18 mouse cellular contexts compared by ENCODE assay signal in the genomic region with DNA sequence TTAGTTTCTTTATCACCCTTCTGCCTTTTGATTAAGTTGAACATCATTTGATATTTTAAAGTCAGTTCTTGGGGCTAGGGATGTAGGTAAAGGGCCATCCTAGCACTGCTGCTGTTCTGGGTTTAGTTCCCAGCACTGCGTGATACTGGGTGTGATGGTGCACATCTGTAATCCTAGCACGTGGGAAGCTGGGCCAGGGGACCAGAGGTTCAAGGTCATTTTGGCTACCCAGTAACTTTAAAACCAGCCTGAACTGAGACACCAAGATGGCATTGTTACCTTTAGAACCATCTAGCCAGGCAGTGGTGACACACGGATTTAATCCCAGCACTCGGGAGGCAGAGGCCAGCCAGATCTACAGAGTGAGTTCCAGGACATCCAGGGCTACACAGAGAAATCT. TPM values are rescaled to one million over a fixed set of nuclear protein-coding genes. Genes with fewer than 3 reads are reported as not detected.
DNase-seq lines count a peak whose midpoint lies in the region; ATAC-seq and TF ChIP-seq lines count a peak whose summit lies in the region.
"Had no signal": no experiment of that assay in that cellular context is flagged by ENCODE, and none has a peak within 500 bp of the region (broad histone marks: within the 10 kb centered on the region; RNA-seq: fewer than 3 reads in every experiment).

No protein-coding gene starts in this region.

- no peak overlapping the region for H3K4me3 ChIP-seq in liver, adult 2 months (ENCODE audit: insufficient read depth, low read depth, low read length)
- H3K4me3 ChIP-seq in liver, postnatal 0 days (ENCODE audit: low read depth, low read length), result no peak overlapping the region

- DNase-seq in heart, adult 11 months, result peak; percentile 75
- DNase-seq in heart, postnatal 14 days, result no peak
- peak; percentile 64 for DNase-seq in liver, adult 2 months (ENCODE audit: extremely low read depth, low read depth, low spot score)
- DNase-seq in liver, postnatal 0 days, result no peak
- DNase-seq: adrenal gland, adult 2 months; adrenal gland, adult 8-10 months; adrenal gland, postnatal 10 days; adrenal gland, postnatal 14 days; adrenal gland, postnatal 25 days; adrenal gland, postnatal 36 days; B cell, adult 2 months; cerebellum, adult 11 months; cerebellum, adult 11-12 months; cerebellum, adult 18-20 months had no signal

- peaks cover 7% of the 10 kb centered on the region; the same call in 1 of the 2 replicates for H3K79me2 ChIP-seq in liver, adult 2 months (ENCODE audit: control insufficient read depth, insufficient read depth, low read length)

- peaks cover 13% of the 10 kb centered on the region for H3K36me3 ChIP-seq in liver, adult 2 months (ENCODE audit: control insufficient read depth, insufficient read depth, low read length)
- peaks cover 56% of the 10 kb centered on the region for H3K36me3 ChIP-seq in liver, postnatal 0 days (replicated peaks; ENCODE audit: insufficient read depth, low read length)

- TF ChIP-seq CTCF in liver, adult 2 months (IDR thresholded peaks at IDR 0.05; ENCODE audit: low read depth, low read length), result no peak
- TF ChIP-seq CTCF in liver, postnatal 0 days (IDR thresholded peaks at IDR 0.05; ENCODE audit: low read depth), result no peak

- H3K9me3 ChIP-seq in liver, postnatal 0 days (ENCODE audit: low read length), result peaks cover 3% of the 10 kb centered on the region; the same call in 1 of the 2 replicates

- H3K9ac ChIP-seq in liver, adult 2 months (ENCODE audit: low read depth, low read length), result no peak overlapping the region
- no peak overlapping the region for H3K9ac ChIP-seq in liver, postnatal 0 days (replicated peaks)

- WGBS in liver, adult 2 months, result 33% methylated on average over 4 of the region's 4 CpGs
- 82% methylated on average over 4 of the region's 4 CpGs for WGBS in liver, postnatal 0 days (ENCODE audit: insufficient replicate concordance)

- H3K4me2 ChIP-seq in liver, postnatal 0 days (ENCODE audit: low read depth, low read length), result no peak overlapping the region

- intact Hi-C loops in heart, postnatal 14 days (cut with DNase I), result loop anchor here (10.0 kb wide), 1 partner anchor 531 kb away; no protein-coding TSS in a partner anchor

- no peak for TF ChIP-seq EP300 in liver, postnatal 0 days (IDR thresholded peaks at IDR 0.05; ENCODE audit: low read depth)

- no peak for ATAC-seq in liver, postnatal 0 days
- ATAC-seq: activated CD4-positive, CD25-positive, alpha-beta regulatory T cell, adult 4 months; CD4-positive, CD25-positive, alpha-beta regulatory T cell, adult 4 months; Patski had no signal

- peaks cover 14% of the 10 kb centered on the region for H3K4me1 ChIP-seq in liver, adult 2 months (ENCODE audit: control insufficient read depth, insufficient read depth, low read length)
- no peaks in the 10 kb centered on the region; the same call in 1 of the 2 replicates for H3K4me1 ChIP-seq in liver, postnatal 0 days (ENCODE audit: insufficient read depth)

- H3K27ac ChIP-seq in liver, adult 2 months (replicated peaks; ENCODE audit: insufficient read depth, low read depth, low read length), result peak overlapping the region; percentile 21
- no peak overlapping the region for H3K27ac ChIP-seq in liver, postnatal 0 days (ENCODE audit: low read depth)

- TF ChIP-seq POLR2A in liver, adult 2 months (IDR thresholded peaks at IDR 0.05; ENCODE audit: extremely low read depth, insufficient read depth, low read length), result no peak

- no peaks in the 10 kb centered on the region for H3K27me3 ChIP-seq in liver, adult 2 months (ENCODE audit: control insufficient read depth, insufficient read depth, low read length)
- H3K27me3 ChIP-seq in liver, postnatal 0 days (ENCODE audit: insufficient read depth, low read length), result no peaks in the 10 kb centered on the region
- H3K27me3 ChIP-seq: CH12.LX, Patski had no signal

RNA-seq across cellular contexts. Expression of a gene that starts 8.4 kb away (rescaled TPM):
- 10 to 100 TPM; 17.9 to 19.8 TPM for total RNA-seq in heart, postnatal 14 days (2021)
- total RNA-seq in liver, adult 2 months (2014; rRNA removed), result 10.9 and 11.7 TPM in 2 replicates
- polyA plus RNA-seq in liver, adult 2 months (2012; rRNA removed), result 9.4 and 9.5 TPM in 2 replicates
- polyA plus RNA-seq in liver, postnatal 0 days (2015; fragmentation: Nextera tagmentation; extraction: Ambion mirVana), result 9.3 and 11.0 TPM in 2 replicates

RNA-seq across cellular contexts. Expression of a gene that starts 8.5 kb away (rescaled TPM):
- total RNA-seq in heart, postnatal 14 days (2021), result 1 to 10 TPM in 1 of 2 experiments, under 1 TPM in 1; 0.98 to 2.1 TPM
- 0.28 and 0.74 TPM in 2 replicates for total RNA-seq in liver, adult 2 months (2014; rRNA removed)
- polyA plus RNA-seq in liver, adult 2 months (2012; rRNA removed), result 0.07 TPM in 2 replicates
- polyA plus RNA-seq in liver, postnatal 0 days (2015; fragmentation: Nextera tagmentation; extraction: Ambion mirVana), result 10.7 and 11.8 TPM in 2 replicates

Comparison
In these comparisons a context has a peak if more than half of its experiments do, and no peak if none do; other contexts are left out.
1. DNase-seq: peak in heart, adult 11 months (single experiment) and liver, adult 2 months (single experiment); none in heart, postnatal 14 days (0 of 2) and liver, postnatal 0 days (single experiment).